Mouse (Mus musculus): ENCODE measurements at regions not wholly inside any gene's neighbourhood (a gene's known extent, or its start where the extent isn't known, plus 50 kb on each side); places are given as distances from the start of the nearest gene placed in this dataset.

DNA sequence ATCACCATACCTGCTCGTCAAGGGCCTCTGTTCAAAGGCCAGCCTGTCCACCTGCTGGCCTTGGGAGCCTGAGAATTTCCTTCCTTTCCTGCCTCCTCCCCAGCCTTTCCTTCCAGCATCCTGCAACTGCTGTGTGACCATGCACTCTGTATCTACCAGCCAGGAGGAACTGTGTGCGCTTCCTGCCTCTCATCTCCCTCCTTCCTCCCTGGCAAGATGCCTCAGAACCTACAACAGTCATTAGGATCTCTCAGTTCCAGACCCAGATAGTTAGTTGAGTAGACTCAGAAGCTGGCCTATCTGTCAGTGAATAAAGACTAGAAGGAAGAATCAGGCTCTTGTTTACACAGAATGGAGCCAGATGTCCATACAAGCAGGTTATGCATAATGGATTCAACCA is 183.8 kb upstream of the Ntf3 start:
- Histone ChIP-seq H3K4me2 (ENCODE audit: insufficient read depth, low read depth, poor library complexity, severe bottlenecking) (no peak overlapping the region), H3K27ac (ENCODE audit: insufficient read depth, low read depth) (no peak overlapping the region), H3K9ac (ENCODE audit: insufficient read depth, low read depth) (no peak overlapping the region), H3K4me3 (replicated peaks in 1 of 3; ENCODE audit: low read depth in 2 of 3, low read length in 2 of 3, poor library complexity in 1 of 3) (no peak overlapping the region), H3K27me3 (replicated peaks) (peaks cover 91% of the 10 kb centered on the region), H3K36me3 (replicated peaks in 1 of 2; ENCODE audit: control insufficient read depth in 1 of 2, insufficient read depth in 1 of 2, low read length in 1 of 2) (no peaks in the 10 kb centered on the region), H3K9me3 (replicated peaks; ENCODE audit: low read length) (no peaks in the 10 kb centered on the region), H3K4me1 (ENCODE audit: control insufficient read depth in 1 of 2, insufficient read depth in 2 of 2) (peaks cover 0 to 3% of the 10 kb centered on the region in 2 experiments; a peak in 1 of 4 replicates), H3K79me2 (replicated peaks; ENCODE audit: control insufficient read depth, extremely low read depth, insufficient read depth, poor library complexity, severe bottlenecking) (no peaks in the 10 kb centered on the region)
- no peak for TF ChIP-seq EP300 (IDR thresholded peaks at IDR 0.05; ENCODE audit: low read length)
- no peak for TF ChIP-seq MAFK (IDR thresholded peaks at IDR 0.05; ENCODE audit: insufficient replicate concordance, low read length)
- TF ChIP-seq HCFC1 (IDR thresholded peaks at IDR 0.05; ENCODE audit: low read depth, low read length), result no peak
- no peak for TF ChIP-seq E2F4 (IDR thresholded peaks at IDR 0.05; ENCODE audit: insufficient replicate concordance, low read depth, low read length)
- in situ Hi-C loops (cut with MboI; ENCODE audit: low pct_ligation_motif_present, low pct_unique_long_range_greater_than_20kb, low sequenced_read_pairs) (loop anchor here (25.0 kb wide), 2 partner anchors 188 to 738 kb away; partner anchors contain the start of gene Ntf3), dilution Hi-C loops (cut with MboI; ENCODE audit: extremely low pct_ligation_motif_present, extremely low pct_unique_long_range_greater_than_20kb, low sequenced_read_pairs) (no loop called here)
- no peak for DNase-seq (ENCODE audit: extremely low read depth)

- Histone ChIP-seq H3K4me2 (ENCODE audit: insufficient read depth, low read depth, poor library complexity, severe bottlenecking) (no peak overlapping the region), H3K9me3 (replicated peaks; ENCODE audit: low read length) (no peaks in the 10 kb centered on the region), H3K79me2 (replicated peaks; ENCODE audit: control insufficient read depth, extremely low read depth, insufficient read depth, poor library complexity, severe bottlenecking) (no peaks in the 10 kb centered on the region), H3K4me1 (ENCODE audit: control insufficient read depth in 1 of 2, insufficient read depth in 2 of 2) (peaks cover 0 to 3% of the 10 kb centered on the region in 2 experiments; a peak in 1 of 4 replicates), H3K27me3 (replicated peaks) (peaks cover 91% of the 10 kb centered on the region), H3K36me3 (replicated peaks in 1 of 2; ENCODE audit: control insufficient read depth in 1 of 2, insufficient read depth in 1 of 2, low read length in 1 of 2) (no peaks in the 10 kb centered on the region), H3K9ac (ENCODE audit: insufficient read depth, low read depth) (no peak overlapping the region), H3K27ac (ENCODE audit: insufficient read depth, low read depth) (no peak overlapping the region), H3K4me3 (replicated peaks in 1 of 3; ENCODE audit: low read depth in 2 of 3, low read length in 2 of 3, poor library complexity in 1 of 3) (no peak overlapping the region)
- no peak for TF ChIP-seq POLR2AphosphoS2 (IDR thresholded peaks at IDR 0.05; ENCODE audit: low read depth, low read length)
- TF ChIP-seq ZMIZ1 (IDR thresholded peaks at IDR 0.05; ENCODE audit: low read depth, low read length), result no peak
- TF ChIP-seq ZC3H11A (IDR thresholded peaks at IDR 0.05; ENCODE audit: low read depth, low read length), result no peak
- no peak for TF ChIP-seq JUN (IDR thresholded peaks at IDR 0.05; ENCODE audit: insufficient read depth, low read depth, low read length)
- no peak for TF ChIP-seq KAT2A (IDR thresholded peaks at IDR 0.05; ENCODE audit: insufficient replicate concordance, low read length)
- TF ChIP-seq ELF1 (IDR thresholded peaks at IDR 0.05; ENCODE audit: low read depth, low read length), result no peak
- no peak for TF ChIP-seq GABPA (IDR thresholded peaks at IDR 0.05; ENCODE audit: insufficient replicate concordance, low read depth, low read length)
- TF ChIP-seq MEF2A (IDR thresholded peaks at IDR 0.05; ENCODE audit: borderline replicate concordance, low read depth, low read length), result no peak
- TF ChIP-seq UBTF (IDR thresholded peaks at IDR 0.05; ENCODE audit: low read depth, low read length), result no peak
- TF ChIP-seq USF1 (IDR thresholded peaks at IDR 0.05; ENCODE audit: low read depth, low read length), result no peak
- TF ChIP-seq EP300 (IDR thresholded peaks at IDR 0.05; ENCODE audit: low read length), result no peak
- TF ChIP-seq TCF12 (IDR thresholded peaks at IDR 0.05; ENCODE audit: low read depth, low read length), result no peak
- no peak for TF ChIP-seq NRF1 (IDR thresholded peaks at IDR 0.05; ENCODE audit: low read depth, low read length)
- no peak for TF ChIP-seq MAZ (IDR thresholded peaks at IDR 0.05; ENCODE audit: low read depth, low read length)
- no peak for TF ChIP-seq MAX (IDR thresholded peaks at IDR 0.05; ENCODE audit: low read length)
- no peak for TF ChIP-seq POLR2A (IDR thresholded peaks at IDR 0.05; ENCODE audit: low read depth, low read length)
- TF ChIP-seq BHLHE40 (IDR thresholded peaks at IDR 0.05; ENCODE audit: low read depth, low read length), result no peak
- no peak for TF ChIP-seq CTCF (conservative IDR thresholded peaks at IDR 0.05 in 1 of 2, IDR thresholded peaks at IDR 0.05 in 1 of 2; ENCODE audit: low read depth in 2 of 2, low read length in 2 of 2)
- no peak for TF ChIP-seq E2F4 (IDR thresholded peaks at IDR 0.05; ENCODE audit: insufficient replicate concordance, low read depth, low read length)
- TF ChIP-seq TBP (conservative IDR thresholded peaks at IDR 0.05; ENCODE audit: low read depth, low read length), result no peak
- DNase-seq (ENCODE audit: extremely low read depth), result no peak
- dilution Hi-C loops (cut with MboI; ENCODE audit: extremely low pct_ligation_motif_present, extremely low pct_unique_long_range_greater_than_20kb, low sequenced_read_pairs), result no loop called here
- in situ Hi-C loops (cut with MboI; ENCODE audit: low pct_ligation_motif_present, low pct_unique_long_range_greater_than_20kb, low sequenced_read_pairs), result loop anchor here (25.0 kb wide), 2 partner anchors 188 to 738 kb away; partner anchors contain the start of gene Ntf3
Measured at GRCm38 (mm10) chr6:126349905-126350304, 183.2 kb upstream of the Ntf3 start.

All from CH12.LX (cell line).